Mouse (Mus musculus) myocyte (in vitro differentiated cells): ENCODE results near the gene Nacc1. TPM values are rescaled to one million over a fixed set of nuclear protein-coding genes. Genes with fewer than 3 reads are reported as not detected.

ENCODE experiments used
- polyA plus RNA-seq: library from polyadenylated mRNA; unstranded; fragments of >200 nt; fragmentation: generic; extraction: Trizol; gene quantifications from one replicate; pipeline ENCODE4 v1.2.1, GENCODE M21; 2012; ENCODE audit warnings: missing spikeins

Nacc1 gene
- polyA plus RNA-seq, 1 experiment: 56.1 TPM

Other genes starting within 250 kb of the Nacc1 start
- 75.7 TPM for gene Ier2, start 25.0 kb downstream of the Nacc1 start, polyA plus RNA-seq
- 94.4 TPM for gene Trmt1, start 1.6 kb downstream of the Nacc1 start, polyA plus RNA-seq
- not detected for gene Lyl1, start 13.6 kb upstream of the Nacc1 start, polyA plus RNA-seq
- gene G430095P16Rik, start 35.1 kb upstream of the Nacc1 start, polyA plus RNA-seq: 9.4 TPM
- gene Nfix, start 112.5 kb upstream of the Nacc1 start, polyA plus RNA-seq: 65.7 TPM
- gene Dand5, start 135.0 kb upstream of the Nacc1 start, polyA plus RNA-seq: 6.7 TPM
- 21.8 TPM for gene Gadd45gip1, start 143.7 kb upstream of the Nacc1 start, polyA plus RNA-seq
- 139 TPM for gene Rad23a, start 152.8 kb upstream of the Nacc1 start, polyA plus RNA-seq
- 385 TPM for gene Calr, start 159.1 kb upstream of the Nacc1 start, polyA plus RNA-seq
- gene Farsa, start 169.1 kb upstream of the Nacc1 start, polyA plus RNA-seq: 73.3 TPM
- gene Syce2, start 184.2 kb upstream of the Nacc1 start, polyA plus RNA-seq: 2.3 TPM
- 20.9 TPM for gene Gcdh, start 206.1 kb upstream of the Nacc1 start, polyA plus RNA-seq
- 0.10 TPM for gene Klf1, start 214.1 kb upstream of the Nacc1 start, polyA plus RNA-seq
- gene Dnase2a, start 220.7 kb upstream of the Nacc1 start, polyA plus RNA-seq: 9.2 TPM
- not detected for gene Mast1, start 249.5 kb upstream of the Nacc1 start, polyA plus RNA-seq